Mouse (Mus musculus): ENCODE data around the gene Adcyap1. TPM values are rescaled to one million over a fixed set of nuclear protein-coding genes. Genes with fewer than 3 reads are reported as not detected.

The Adcyap1 gene
- total and polyA plus RNA-seq, 2 experiments from 2014 or later = 21.2 to 34.8 TPM

GRCm38 (mm10) chr17:93200386-93201264 is 1.8 kb downstream of the Adcyap1 start:
- Histone ChIP-seq H3K27ac (peak overlapping the region; percentile 75), H3K36me3 (ENCODE audit: insufficient read depth, low read length) (no peaks in the 10 kb centered on the region), H3K4me2 (ENCODE audit: low read depth, low read length) (peak overlapping the region; percentile 69), H3K9me3 (ENCODE audit: low read length) (no peaks in the 10 kb centered on the region), H3K27me3 (ENCODE audit: insufficient read depth, low read length) (peaks cover 14% of the 10 kb centered on the region), H3K9ac (replicated peaks; ENCODE audit: low read length) (peak overlapping the region; percentile 56), H3K4me3 (ENCODE audit: low read length) (peak overlapping the region; percentile 47), H3K4me1 (ENCODE audit: insufficient read depth, low read length) (peaks cover 7% of the 10 kb centered on the region; the same call in 1 of the 2 replicates)
- DNase-seq (ENCODE audit: low spot score) = peak; percentile 49
- ATAC-seq = peak; percentile 25; the same call in 1 of the 2 replicates
- TF ChIP-seq CTCF (IDR thresholded peaks at IDR 0.05; ENCODE audit: low read depth) = no peak
- WGBS = 1% methylated on average over 29 of the region's 29 CpGs

DNA sequence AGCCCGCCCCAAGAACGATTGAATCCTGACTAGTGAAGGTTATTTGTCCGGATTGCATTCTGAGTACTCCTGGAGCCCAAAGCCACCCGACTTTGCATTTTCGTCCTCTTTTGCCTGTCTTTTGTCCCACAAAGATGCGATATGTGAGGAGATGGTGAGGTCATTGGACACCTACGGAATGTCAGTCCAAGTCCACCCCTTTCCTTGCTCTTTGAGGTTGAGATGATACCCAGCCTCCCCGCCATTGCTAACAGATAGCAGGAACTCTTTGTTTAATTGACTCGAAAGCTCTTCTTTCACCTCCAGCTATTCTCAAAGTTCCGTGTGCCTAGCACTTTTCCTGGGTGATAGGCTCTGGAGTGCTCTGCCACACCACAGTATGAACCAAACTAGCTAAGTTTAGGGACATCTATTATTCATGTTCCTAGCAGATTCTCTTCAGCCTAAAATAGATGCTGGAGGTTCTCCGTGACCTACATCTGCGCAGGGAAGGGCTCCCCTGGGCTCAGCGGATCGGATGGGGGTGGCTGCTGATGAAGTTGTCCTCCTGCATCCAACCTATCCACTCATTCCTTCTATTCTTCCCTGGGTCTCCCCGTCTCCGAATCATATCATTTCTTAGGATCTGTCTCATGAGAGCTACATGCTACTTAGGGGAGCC is 2.6 kb downstream of the Adcyap1 start:
- ATAC-seq (peak; percentile 43), DNase-seq (ENCODE audit: low spot score) (peak; percentile 15)
- H3K4me3 ChIP-seq (ENCODE audit: low read length) = peak overlapping the region; percentile 47
- H3K36me3 ChIP-seq (ENCODE audit: insufficient read depth, low read length) = no peaks in the 10 kb centered on the region
- no peaks in the 10 kb centered on the region for H3K9me3 ChIP-seq (ENCODE audit: low read length)
- H3K4me2 ChIP-seq (ENCODE audit: low read depth, low read length) = peak overlapping the region; percentile 69
- H3K9ac ChIP-seq (replicated peaks; ENCODE audit: low read length) = peak overlapping the region; percentile 56; the same call in 1 of the 2 replicates
- TF ChIP-seq CTCF (IDR thresholded peaks at IDR 0.05; ENCODE audit: low read depth) = no peak
- peaks cover 14% of the 10 kb centered on the region for H3K27me3 ChIP-seq (ENCODE audit: insufficient read depth, low read length)
- WGBS = 2% methylated on average over 16 of the region's 16 CpGs
- peaks cover 7% of the 10 kb centered on the region; the same call in 1 of the 2 replicates for H3K4me1 ChIP-seq (ENCODE audit: insufficient read depth, low read length)
- H3K27ac ChIP-seq = peak overlapping the region; percentile 75

- DNase-seq (ENCODE audit: low spot score) = peak; percentile 49
- ATAC-seq = peak; percentile 40; the same call in 1 of the 2 replicates
- WGBS = under 1% methylated on average over 44 of the region's 44 CpGs
Measured at GRCm38 (mm10) chr17:93202165-93203075, 3.6 kb downstream of the Adcyap1 start.

DNA sequence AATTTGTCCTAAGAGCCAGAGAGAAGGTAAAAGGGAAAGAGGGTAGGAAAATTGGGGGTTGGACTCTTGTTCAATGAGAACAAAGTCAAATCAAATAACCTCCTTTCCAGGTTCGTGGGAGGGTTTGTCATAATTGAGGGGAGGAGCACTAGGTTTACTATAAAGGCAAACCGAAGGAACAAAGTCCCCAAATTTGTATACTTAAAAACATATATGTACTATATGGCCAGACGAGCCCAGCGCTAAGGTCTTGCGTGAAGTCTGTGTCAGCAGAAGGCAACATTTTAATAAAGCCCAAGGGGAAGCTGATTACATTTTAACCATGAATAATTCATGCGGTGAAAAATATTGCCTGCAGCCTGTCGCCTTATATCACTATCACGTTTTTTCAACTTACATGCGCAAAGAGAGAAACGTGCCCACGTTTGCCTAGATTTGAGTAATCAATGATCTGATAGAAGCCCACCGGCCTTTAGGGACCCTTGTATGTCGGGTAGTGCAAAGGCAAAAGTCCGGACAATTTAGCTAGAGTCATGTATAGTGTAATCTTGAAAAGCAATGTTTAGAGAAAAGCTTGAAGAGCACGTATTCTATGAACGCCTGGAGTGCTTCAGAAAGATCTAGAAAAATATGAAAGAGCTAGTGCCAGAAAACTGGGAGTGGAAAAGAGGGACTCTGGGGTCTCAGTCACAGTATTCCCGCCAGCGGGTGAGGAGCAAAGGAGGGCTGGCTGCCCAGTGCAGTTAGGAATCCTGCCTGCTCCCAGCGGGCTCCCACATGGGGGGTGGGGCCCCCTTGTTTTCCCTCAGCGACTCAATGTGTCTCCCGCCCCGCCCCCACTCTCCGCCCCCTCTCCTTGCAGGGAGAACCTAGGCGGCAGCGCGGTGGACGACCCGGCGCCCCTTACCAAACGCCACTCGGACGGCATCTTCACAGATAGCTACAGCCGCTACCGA is 4.5 kb downstream of the Adcyap1 start:
- no peaks in the 10 kb centered on the region for H3K36me3 ChIP-seq (ENCODE audit: insufficient read depth, low read length)
- peak overlapping the region; percentile 69 for H3K4me2 ChIP-seq (ENCODE audit: low read depth, low read length)
- H3K4me3 ChIP-seq (ENCODE audit: low read length) = peak overlapping the region; percentile 47
- DNase-seq (ENCODE audit: low spot score) (peak; percentile 55), ATAC-seq (no peak; the same call in 1 of the 2 replicates)
- no peak for TF ChIP-seq CTCF (IDR thresholded peaks at IDR 0.05; ENCODE audit: low read depth)
- H3K27ac ChIP-seq = peak overlapping the region; percentile 75
- peaks cover 7% of the 10 kb centered on the region; the same call in 1 of the 2 replicates for H3K4me1 ChIP-seq (ENCODE audit: insufficient read depth, low read length)
- no peaks in the 10 kb centered on the region for H3K9me3 ChIP-seq (ENCODE audit: low read length)
- peaks cover 14% of the 10 kb centered on the region for H3K27me3 ChIP-seq (ENCODE audit: insufficient read depth, low read length)
- peak overlapping the region; percentile 56; the same call in 1 of the 2 replicates for H3K9ac ChIP-seq (replicated peaks; ENCODE audit: low read length)
- 1% methylated on average over 34 of the region's 34 CpGs for WGBS

More at GRCm38 (mm10) chr17:93202165-93203075, 3.6 kb downstream of the Adcyap1 start:
- Histone ChIP-seq H3K4me1 (ENCODE audit: insufficient read depth, low read length) (peaks cover 7% of the 10 kb centered on the region; the same call in 1 of the 2 replicates), H3K4me3 (ENCODE audit: low read length) (peak overlapping the region; percentile 47), H3K36me3 (ENCODE audit: insufficient read depth, low read length) (no peaks in the 10 kb centered on the region), H3K4me2 (ENCODE audit: low read depth, low read length) (peak overlapping the region; percentile 69), H3K27me3 (ENCODE audit: insufficient read depth, low read length) (peaks cover 14% of the 10 kb centered on the region), H3K9me3 (ENCODE audit: low read length) (no peaks in the 10 kb centered on the region), H3K27ac (peak overlapping the region; percentile 75; the same call in 1 of the 2 replicates), H3K9ac (replicated peaks; ENCODE audit: low read length) (peak overlapping the region; percentile 56; the same call in 1 of the 2 replicates)
- TF ChIP-seq CTCF (IDR thresholded peaks at IDR 0.05; ENCODE audit: low read depth) = no peak

- no peak for ATAC-seq
- H3K27ac ChIP-seq = no peak overlapping the region
- no peak overlapping the region for H3K9ac ChIP-seq (replicated peaks; ENCODE audit: low read length)
- no peaks in the 10 kb centered on the region for H3K9me3 ChIP-seq (ENCODE audit: low read length)
- H3K27me3 ChIP-seq (ENCODE audit: insufficient read depth, low read length) = no peaks in the 10 kb centered on the region
- H3K36me3 ChIP-seq (ENCODE audit: insufficient read depth, low read length) = no peaks in the 10 kb centered on the region
- no peaks in the 10 kb centered on the region for H3K4me1 ChIP-seq (ENCODE audit: insufficient read depth, low read length)
- no peak for TF ChIP-seq CTCF (IDR thresholded peaks at IDR 0.05; ENCODE audit: low read depth)
- H3K4me2 ChIP-seq (ENCODE audit: low read depth, low read length) = no peak overlapping the region
- WGBS = 91% methylated on average over 6 of the region's 6 CpGs
- DNase-seq (ENCODE audit: low spot score) = no peak
- H3K4me3 ChIP-seq (ENCODE audit: low read length) = no peak overlapping the region
Measured at GRCm38 (mm10) chr17:93217785-93218184, 19.0 kb downstream of the Adcyap1 start.
